Mouse (Mus musculus) adrenal gland, adult 2 months (tissue): ENCODE results near the gene Atp6v0a2. TPM values are rescaled to one million over a fixed set of nuclear protein-coding genes. Genes with fewer than 3 reads are reported as not detected.
"Not testable (repeated sequence)": the region's sequence is repeated elsewhere in the genome, so short reads cannot be mapped to it uniquely, and the experiment has no call there.

Experiments used
- DNase-seq: peaks from one replicate; pipeline ENCODE4 v3.0.0; 2021
- long read RNA-seq: library from polyadenylated mRNA; stranded (forward); transcript quantifications from one replicate; pipeline ENCODE4 v2.0.0, GENCODE M21; 2021
- polyA plus RNA-seq: library from polyadenylated mRNA; depleted of rRNA; stranded (reverse); fragments of >200 nt; gene quantifications from 2 replicates; pipeline ENCODE4 v1.2.3, GENCODE M21; 2012; rRNA removed
- total RNA-seq, 2 experiments: library from RNA; stranded (reverse); gene quantifications; 2 replicates each; pipeline ENCODE4 v1.2.3; 2021

The Atp6v0a2 gene
- total RNA-seq: 10 to 100 TPM; 70.7 to 93.2 TPM
- polyA plus RNA-seq: 82.7 and 107 TPM in 2 replicates
- long read RNA-seq, full-length matches to known transcripts: 82 of 103 reads
- long read RNA-seq, partial matches to known transcripts: 7 of 103 reads
- long read RNA-seq, other reads (novel, unspliced or antisense): 14 of 103 reads

GRCm38 (mm10) chr5:124628448-124629363 is at the start of gene Atp6v0a2:
Gene Atp6v0a2 (plus strand): TSS chr5:124628576.
- peak; percentile 98 for DNase-seq

- peak; percentile 95 for DNase-seq
These were observed 49.6 kb upstream of the Atp6v0a2 start, which contains the start of the genes Eif2b1 and Gtf2h3 for GRCm38 (mm10) chr5:124578633-124579317. Gene Eif2b1 (minus strand): TSS chr5:124579131. Gene Gtf2h3 (plus strand): TSS chr5:124579140.

- DNase-seq: peak; percentile 44
These were observed 45.9 kb upstream of the Atp6v0a2 start for GRCm38 (mm10) chr5:124582515-124582914.

GRCm38 (mm10) chr5:124592768-124593167 is 35.6 kb upstream of the Atp6v0a2 start:
- DNase-seq: no peak

GRCm38 (mm10) chr5:124598224-124599174 is 29.9 kb upstream of the Atp6v0a2 start:
- peak; percentile 95 for DNase-seq

- not testable (repeated sequence) for DNase-seq
These were observed 28.6 kb upstream of the Atp6v0a2 start for GRCm38 (mm10) chr5:124599726-124600125.

- DNase-seq: peak; percentile 68
These were observed 26.0 kb upstream of the Atp6v0a2 start for GRCm38 (mm10) chr5:124602349-124602748.

GRCm38 (mm10) chr5:124604296-124604695 is 24.1 kb upstream of the Atp6v0a2 start:
- no peak for DNase-seq

GRCm38 (mm10) chr5:124605041-124605622 is 23.2 kb upstream of the Atp6v0a2 start:
- no peak for DNase-seq

GRCm38 (mm10) chr5:124610965-124611364 is 17.4 kb upstream of the Atp6v0a2 start:
- no peak for DNase-seq

GRCm38 (mm10) chr5:124614709-124615108 is 13.7 kb upstream of the Atp6v0a2 start:
- DNase-seq: no peak

- no peak for DNase-seq
These were observed 9.7 kb upstream of the Atp6v0a2 start for GRCm38 (mm10) chr5:124618711-124619110.

GRCm38 (mm10) chr5:124621362-124621761 is 7.0 kb upstream of the Atp6v0a2 start:
- DNase-seq: peak; percentile 13

GRCm38 (mm10) chr5:124622890-124623289 is 5.5 kb upstream of the Atp6v0a2 start:
- DNase-seq: peak; percentile 91

GRCm38 (mm10) chr5:124624291-124624690 is 4.1 kb upstream of the Atp6v0a2 start:
- no peak for DNase-seq

- no peak for DNase-seq
These were observed 1.3 kb downstream of the Atp6v0a2 start for GRCm38 (mm10) chr5:124629641-124630040.

GRCm38 (mm10) chr5:124631685-124632084 is 3.3 kb downstream of the Atp6v0a2 start:
- DNase-seq: no peak

GRCm38 (mm10) chr5:124632461-124632860 is 4.1 kb downstream of the Atp6v0a2 start:
- DNase-seq: no peak

- DNase-seq: no peak
These were observed 5.0 kb downstream of the Atp6v0a2 start for GRCm38 (mm10) chr5:124633425-124633824.

GRCm38 (mm10) chr5:124635068-124635467 is 6.7 kb downstream of the Atp6v0a2 start:
- not testable (repeated sequence) for DNase-seq

GRCm38 (mm10) chr5:124636139-124636538 is 7.8 kb downstream of the Atp6v0a2 start:
- DNase-seq: no peak
